Mouse (Mus musculus): ENCODE results near the gene Proz. TPM values are rescaled to one million over a fixed set of nuclear protein-coding genes. Genes with fewer than 3 reads are reported as not detected.
A peak's percentile ranks its signal among the peaks of the same experiment; 100 is the strongest.

The Proz gene
- total RNA-seq, 4 experiments from 2014 or later = not detected

DNA sequence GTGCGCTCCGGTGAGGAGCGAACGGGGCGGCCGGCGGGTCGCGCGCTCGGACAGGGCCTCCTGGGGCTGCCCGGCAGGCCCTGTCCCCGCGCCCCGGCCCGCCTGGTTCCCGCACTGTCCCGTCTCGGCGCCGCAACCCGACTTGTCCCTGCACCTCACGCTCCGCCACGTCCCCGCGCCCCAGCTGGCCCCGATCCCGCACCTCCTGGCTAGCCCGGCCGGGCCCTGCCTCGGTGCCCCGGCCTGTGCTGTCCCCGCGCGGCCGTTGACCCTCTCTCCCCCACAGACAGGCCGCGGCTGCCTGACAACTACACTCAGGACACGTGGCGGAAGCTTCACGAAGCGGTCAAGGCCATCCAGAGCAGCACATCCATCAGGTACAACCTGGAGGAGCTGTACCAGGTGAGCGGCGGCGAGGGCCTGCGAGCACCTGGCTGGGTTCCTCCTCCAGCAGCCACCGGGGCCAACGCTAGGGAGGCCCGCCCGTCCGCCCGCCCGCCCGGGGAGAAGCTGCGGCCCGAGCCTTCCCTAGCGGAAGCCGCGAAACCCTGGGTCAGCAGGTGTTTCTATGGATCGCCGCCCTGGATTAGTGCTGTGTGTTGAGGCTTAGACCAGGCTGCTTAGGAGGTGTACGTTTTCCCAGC lies 45.3 kb downstream of the Proz start:
- peak in 1 of 2 experiments; percentile 21 for DNase-seq (ENCODE audit: low spot score in 2 of 2)

DNA sequence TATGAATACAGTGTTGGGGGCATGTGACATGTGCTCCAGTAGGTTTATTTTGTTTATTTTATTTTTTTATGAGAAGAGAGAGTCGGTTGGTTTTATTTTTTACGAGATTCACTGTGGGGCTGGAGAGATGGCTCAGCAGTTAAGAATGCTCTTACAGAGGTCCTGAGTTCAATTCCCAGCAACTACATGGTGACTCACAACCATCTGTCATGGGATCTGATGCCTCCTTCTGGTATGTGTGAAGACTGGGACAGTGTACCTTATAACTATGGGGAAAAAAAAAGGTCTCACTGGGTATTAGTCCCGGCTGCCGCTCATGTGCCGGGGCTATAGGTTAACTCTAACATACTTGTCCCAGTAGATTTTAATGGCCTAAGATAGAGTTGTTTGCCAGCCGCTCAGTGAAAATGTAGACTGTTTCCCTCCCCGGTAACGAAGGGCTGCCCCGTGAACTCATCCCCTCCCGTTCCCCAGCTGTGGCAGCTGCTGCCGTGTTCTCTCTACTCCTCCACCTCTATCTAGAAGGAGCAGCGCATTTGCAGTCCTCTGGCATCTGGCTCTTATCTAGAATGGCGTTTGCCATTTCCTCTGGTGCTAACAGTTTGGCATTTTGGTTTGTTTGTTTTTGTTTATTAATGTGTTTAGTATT lies 47.4 kb downstream of the Proz start:
- no peak for DNase-seq (ENCODE audit: low spot score in 2 of 2)

GRCm38 (mm10) chr8:13108967-13109366 lies 48.3 kb downstream of the Proz start:
- DNase-seq (ENCODE audit: low spot score in 2 of 2) = no peak

- no peak for DNase-seq (ENCODE audit: low spot score in 2 of 2)
Measured at GRCm38 (mm10) chr8:13109416-13109960, 48.8 kb downstream of the Proz start.

DNA sequence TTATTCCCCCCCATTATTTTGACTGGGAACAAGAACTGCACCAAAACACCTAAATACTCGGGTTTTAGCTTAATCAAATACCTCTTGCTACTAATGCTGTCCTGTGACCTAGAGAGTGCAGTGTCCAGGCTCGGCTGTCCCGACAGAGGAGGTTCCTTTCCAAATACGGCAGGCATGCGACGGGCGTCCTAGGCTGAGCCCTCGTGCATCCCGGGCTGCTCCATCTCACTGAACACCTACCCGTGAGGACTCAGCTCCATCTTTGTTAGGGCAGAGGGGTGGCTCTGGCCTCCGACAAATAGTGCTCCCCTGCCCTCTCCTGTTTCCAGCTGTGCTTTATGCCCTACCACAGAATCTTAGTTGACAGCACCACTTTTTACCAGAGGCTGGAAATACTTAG lies 51.2 kb downstream of the Proz start:
- no peak for DNase-seq (ENCODE audit: low spot score in 2 of 2)

DNA sequence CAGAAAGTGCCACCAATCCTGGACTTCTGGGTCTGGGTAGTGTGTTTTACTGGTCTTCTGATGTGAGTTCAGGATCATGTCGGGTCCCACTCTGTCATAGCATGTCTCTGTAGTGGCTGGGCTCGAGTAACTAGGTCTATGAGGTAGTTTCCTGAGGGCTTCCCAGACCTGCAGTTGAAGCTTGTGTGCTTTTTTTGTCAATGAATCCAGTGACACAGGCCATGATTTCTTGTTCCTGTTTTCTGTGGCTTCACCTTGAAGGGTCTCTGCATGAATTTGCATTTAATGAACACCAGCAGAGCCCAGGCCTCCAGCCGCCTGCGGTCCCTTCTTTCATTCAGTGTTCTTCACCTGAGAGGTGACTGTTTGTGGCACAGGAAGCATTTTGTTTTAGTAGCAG lies 52.5 kb downstream of the Proz start:
- DNase-seq (ENCODE audit: low spot score in 2 of 2) = no peak

DNA sequence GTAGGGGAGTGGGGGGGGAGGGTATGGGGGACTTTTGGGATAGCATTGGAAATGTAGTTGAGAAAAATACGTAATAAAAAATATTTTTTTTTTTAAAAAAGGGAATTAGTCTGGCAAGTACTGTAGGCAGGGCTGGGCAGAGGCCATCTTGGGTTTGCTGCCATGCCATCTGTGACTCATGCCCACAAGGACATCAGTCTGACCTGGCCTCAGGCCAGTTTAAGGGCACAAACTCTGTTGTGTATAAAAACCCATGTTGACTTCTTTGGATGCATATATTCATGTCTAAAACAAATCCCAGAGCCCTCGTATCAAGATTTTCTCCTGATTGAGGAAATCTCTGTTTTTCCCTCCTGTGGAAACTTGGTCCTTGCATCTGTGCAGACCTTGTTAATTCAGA lies 56.4 kb downstream of the Proz start:
- no peak for DNase-seq (ENCODE audit: low spot score in 2 of 2)

GRCm38 (mm10) chr8:13118516-13118915 lies 57.8 kb downstream of the Proz start:
- no peak for DNase-seq (ENCODE audit: low spot score in 2 of 2)

DNA sequence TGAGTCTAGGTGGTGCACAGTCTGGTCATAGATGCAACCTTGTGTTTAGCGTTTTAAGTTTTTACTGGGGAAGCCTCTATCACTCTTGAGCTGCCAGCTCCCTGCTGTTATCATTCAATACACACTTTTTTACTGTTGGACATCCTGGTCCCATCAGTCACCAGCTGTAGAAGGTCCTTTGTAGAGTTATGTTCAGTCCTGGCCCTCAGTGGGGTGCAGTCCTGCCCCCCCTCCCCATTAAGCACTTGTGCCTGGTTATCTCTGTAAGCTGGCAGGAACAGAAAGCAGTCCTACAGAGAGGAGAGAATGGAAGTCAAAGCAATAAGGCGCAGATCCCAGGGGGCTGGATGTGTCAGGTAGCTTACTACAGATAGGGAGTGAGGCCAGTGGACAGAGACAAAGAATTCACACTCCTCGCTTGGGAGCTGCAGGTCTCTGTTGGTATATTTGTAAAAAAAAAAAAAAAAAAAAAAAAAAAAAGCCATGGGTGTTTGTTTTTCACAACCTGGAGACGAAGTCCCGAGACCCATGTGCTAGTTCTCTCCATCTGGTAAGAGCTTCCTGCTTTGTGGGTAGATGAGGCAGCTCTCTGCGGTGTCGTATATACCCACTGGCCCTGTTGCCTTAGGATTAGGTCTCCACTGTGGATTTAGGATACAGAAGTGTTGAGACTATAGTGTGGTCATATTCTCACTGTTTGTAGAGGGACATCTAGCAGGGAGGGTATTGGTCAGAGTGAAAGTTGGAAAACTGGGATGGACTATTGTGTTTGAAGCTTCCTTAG lies 60.4 kb downstream of the Proz start:
- no peak for DNase-seq (ENCODE audit: low spot score in 2 of 2)

- DNase-seq (ENCODE audit: low spot score in 2 of 2) = no peak
Measured at GRCm38 (mm10) chr8:13122887-13123421, 62.2 kb downstream of the Proz start.

GRCm38 (mm10) chr8:13124897-13125296 lies 64.2 kb downstream of the Proz start:
- DNase-seq (ENCODE audit: low spot score in 2 of 2) = no peak

Other genes starting within 250 kb of the Proz start
- gene Mcf2l, start 187.1 kb upstream of the Proz start, total RNA-seq (2022) = 100 to 1,000 TPM; 191 to 291 (median 234) TPM
- gene F7, start 34.9 kb upstream of the Proz start, total RNA-seq (2022) = not detected
- gene F10, start 23.6 kb upstream of the Proz start, total RNA-seq (2022) = not detected
- gene Pcid2, start 44.5 kb downstream of the Proz start, total RNA-seq (2022) = 10 to 100 TPM; 25.6 to 35.2 (median 27.4) TPM
- gene Cul4a, start 44.7 kb downstream of the Proz start, total RNA-seq (2022) = 10 to 100 TPM; 53.7 to 60.8 (median 57.4) TPM
- 100 to 1,000 TPM; 261 to 360 (median 306) TPM for gene Lamp1, start 98.2 kb downstream of the Proz start, total RNA-seq (2022)
- 1 to 10 TPM; 3.9 to 6.7 (median 5.5) TPM for gene Grtp1, start 139.7 kb downstream of the Proz start, total RNA-seq (2022)
- 1 to 10 TPM in 2 of 4 experiments, under 1 TPM in 2; 0.59 to 1.3 (median 1.0) TPM for gene Adprhl1, start 193.2 kb downstream of the Proz start, total RNA-seq (2022)
- 10 to 100 TPM; 35.8 to 39.8 (median 38.4) TPM for gene Dcun1d2, start 227.2 kb downstream of the Proz start, total RNA-seq (2022)
- 10 to 100 TPM; 45.3 to 53.0 (median 49.2) TPM for gene Tmco3, start 227.3 kb downstream of the Proz start, total RNA-seq (2022)

Data from layer of hippocampus, adult 8-10 months (tissue).